Mouse (Mus musculus) forebrain, embryonic 10.5 days (tissue): ENCODE data around the gene Dcaf11. TPM values are rescaled to one million over a fixed set of nuclear protein-coding genes. Genes with fewer than 3 reads are reported as not detected.

Experiments
- DNase-seq: peaks from one replicate; pipeline ENCODE4 v3.0.0-alpha.2; 2017; ENCODE audit warnings: low spot score; ENCODE audit errors: extremely low spot score
- H3K27ac ChIP-seq: fragments of 300-500 bp; sonication (generic); 2 replicates; pipeline ENCODE4 v1.5.1; 2016; ENCODE audit warnings: mild to moderate bottlenecking
- H3K27me3 ChIP-seq: fragments of 300-500 bp; sonication (generic); 2 replicates; pipeline ENCODE4 v1.6.1; 2016; ENCODE audit warnings: mild to moderate bottlenecking; ENCODE audit not compliant: poor library complexity, severe bottlenecking
- H3K36me3 ChIP-seq: fragments of 300-500 bp; sonication (generic); replicated peaks from 2 replicates; pipeline ENCODE4 v1.6.1; 2016; ENCODE audit warnings: mild to moderate bottlenecking, moderate library complexity
- H3K4me1 ChIP-seq: fragments of 300-500 bp; sonication (generic); 2 replicates; pipeline ENCODE4 v1.6.1; 2016
- H3K4me3 ChIP-seq: fragments of 300-500 bp; sonication (generic); 2 replicates; pipeline ENCODE4 v1.5.1; 2016; ENCODE audit warnings: mild to moderate bottlenecking, moderate library complexity
- H3K9me3 ChIP-seq: fragments of 300-500 bp; sonication (generic); 2 replicates; pipeline ENCODE4 v1.6.1; 2016; ENCODE audit warnings: mild to moderate bottlenecking, moderate library complexity
- WGBS: fragments of 180-500 bp; shearing (Covaris S2); methylation state at CpG from one replicate; pipeline ENCODE4 v1.1.7; 2016; 5-methylcytosine and 5-hydroxymethylcytosine counted together
- polyA plus RNA-seq: library from polyadenylated mRNA; unstranded; fragments of >200 nt; fragmentation: Nextera tagmentation; extraction: Ambion mirVana; gene quantifications from 2 replicates; pipeline ENCODE4 v1.2.1, GENCODE M21; 2016

Dcaf11 gene
- 68.1 and 73.3 TPM in 2 replicates for polyA plus RNA-seq

- Histone ChIP-seq H3K36me3 (peaks cover 16% of the 10 kb centered on the region), H3K4me1 (peaks cover 25% of the 10 kb centered on the region), H3K27ac (peak within 1 kb of the TSS; percentile 94), H3K4me3 (peak within 1 kb of the TSS; percentile 66), H3K9me3 (no peaks in the 10 kb centered on the region), H3K27me3 (no peaks in the 10 kb centered on the region)
- under 1% methylated on average over 27 of the region's 27 CpGs for WGBS
- peak; percentile 92 for DNase-seq
Measured at GRCm38 (mm10) chr14:55559799-55560201, at the start of gene Dcaf11. Gene Dcaf11 (plus strand): TSS chr14:55560006.

DNA sequence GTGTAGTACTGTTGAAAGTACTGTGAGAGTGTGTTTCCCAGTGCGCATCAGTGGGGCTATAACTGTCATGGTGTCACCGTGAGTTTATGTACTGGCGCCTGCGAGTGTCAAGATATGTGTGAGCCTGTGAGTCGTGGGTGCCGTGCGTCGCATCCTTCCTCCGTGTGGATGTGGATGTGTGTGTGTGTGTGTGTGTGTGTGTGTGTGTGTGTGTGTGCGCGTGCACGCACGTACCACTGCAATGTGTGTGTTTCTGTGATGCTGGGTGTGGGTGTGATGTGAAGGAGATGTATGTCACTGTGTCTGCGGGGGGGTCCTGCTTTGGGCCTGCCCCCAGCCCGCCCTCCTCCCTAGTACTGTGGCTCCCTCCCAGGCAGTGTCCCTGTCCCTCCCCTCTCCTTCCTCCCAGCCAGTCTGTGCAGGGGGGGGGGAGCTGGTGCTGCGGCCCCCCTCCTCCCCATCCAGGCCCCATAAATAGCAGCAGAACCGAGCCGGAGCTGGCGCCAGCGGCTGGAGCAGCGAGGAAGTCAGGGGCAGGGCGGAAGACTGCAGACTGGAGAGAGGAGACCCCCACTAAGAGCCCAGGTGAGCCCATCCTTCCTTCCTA lies 49.6 kb upstream of the Dcaf11 start, which contains the start of gene Cpne6:
Cpne6 (plus strand) TSS at position 321 of the 607 bp plus-strand sequence.
- no peak within 1 kb of the TSS for H3K4me3 ChIP-seq
- H3K27me3 ChIP-seq, result peaks cover 22% of the 10 kb centered on the region
- 76% methylated on average over 21 of the region's 22 CpGs for WGBS
- H3K9me3 ChIP-seq, result no peaks in the 10 kb centered on the region
- peaks cover 13% of the 10 kb centered on the region; the same call in 1 of the 2 replicates for H3K4me1 ChIP-seq
- no peaks in the 10 kb centered on the region for H3K36me3 ChIP-seq
- H3K27ac ChIP-seq, result 0 out of 2 replicates have a peak within 1 kb of the TSS, but pooled peaks have one; percentile 15
- no peak for DNase-seq

GRCm38 (mm10) chr14:55511037-55511436 lies 48.8 kb upstream of the Dcaf11 start:
- Histone ChIP-seq H3K36me3 (no peaks in the 10 kb centered on the region), H3K27ac (no peak overlapping the region), H3K4me3 (no peak overlapping the region), H3K27me3 (peaks cover 22% of the 10 kb centered on the region), H3K9me3 (no peaks in the 10 kb centered on the region), H3K4me1 (peaks cover 13% of the 10 kb centered on the region; the same call in 1 of the 2 replicates)
- 64% methylated on average over 7 of the region's 7 CpGs for WGBS
- no peak for DNase-seq

DNA sequence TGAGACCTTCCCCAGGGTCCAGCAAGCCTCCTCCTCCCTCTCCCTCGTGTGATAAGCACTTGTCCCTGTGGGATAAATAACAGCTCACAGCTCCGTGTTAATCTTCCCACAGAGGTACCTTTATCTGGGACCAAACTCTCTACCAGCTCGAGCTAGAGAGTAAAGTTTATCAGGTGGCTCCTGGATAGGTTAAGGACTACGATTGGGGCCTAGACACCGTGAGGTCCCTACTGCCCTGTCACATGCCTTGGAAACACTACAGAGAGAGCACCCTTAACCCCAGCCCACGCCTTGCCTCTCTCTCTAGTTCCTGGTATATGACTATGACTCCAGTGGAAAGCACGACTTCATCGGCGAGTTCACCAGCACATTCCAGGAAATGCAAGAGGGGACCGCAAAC lies 45.9 kb upstream of the Dcaf11 start:
- 72% methylated on average over 10 of the region's 10 CpGs for WGBS
- Histone ChIP-seq H3K9me3 (no peaks in the 10 kb centered on the region), H3K4me1 (peaks cover 22% of the 10 kb centered on the region), H3K4me3 (no peak overlapping the region), H3K27ac (no peak overlapping the region), H3K27me3 (peaks cover 46% of the 10 kb centered on the region), H3K36me3 (no peaks in the 10 kb centered on the region)
- DNase-seq, result no peak

DNA sequence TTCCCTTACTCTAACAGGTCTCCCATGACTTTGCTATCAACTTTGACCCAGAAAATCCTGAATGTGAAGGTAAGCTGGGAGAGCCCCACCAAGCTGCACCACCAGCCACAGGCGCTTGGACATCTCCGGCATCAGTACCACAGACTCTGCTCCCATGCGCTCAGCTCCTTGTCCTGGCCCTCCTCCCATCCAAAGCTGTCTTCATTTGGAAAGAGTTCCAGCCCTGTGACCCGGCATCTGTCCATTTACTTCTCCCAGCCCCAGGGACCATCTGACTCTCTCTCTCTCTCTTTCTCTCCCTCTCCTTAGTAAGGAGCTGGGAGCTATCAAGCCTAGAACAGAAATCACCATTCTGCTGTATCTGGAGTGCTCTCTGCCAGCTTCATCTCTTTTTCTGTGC lies 44.0 kb upstream of the Dcaf11 start:
- Histone ChIP-seq H3K4me3 (no peak overlapping the region), H3K36me3 (no peaks in the 10 kb centered on the region), H3K4me1 (peaks cover 28% of the 10 kb centered on the region), H3K27me3 (peaks cover 60% of the 10 kb centered on the region), H3K9me3 (no peaks in the 10 kb centered on the region), H3K27ac (no peak overlapping the region)
- DNase-seq, result no peak
- 87% methylated on average over 4 of the region's 4 CpGs for WGBS

DNA sequence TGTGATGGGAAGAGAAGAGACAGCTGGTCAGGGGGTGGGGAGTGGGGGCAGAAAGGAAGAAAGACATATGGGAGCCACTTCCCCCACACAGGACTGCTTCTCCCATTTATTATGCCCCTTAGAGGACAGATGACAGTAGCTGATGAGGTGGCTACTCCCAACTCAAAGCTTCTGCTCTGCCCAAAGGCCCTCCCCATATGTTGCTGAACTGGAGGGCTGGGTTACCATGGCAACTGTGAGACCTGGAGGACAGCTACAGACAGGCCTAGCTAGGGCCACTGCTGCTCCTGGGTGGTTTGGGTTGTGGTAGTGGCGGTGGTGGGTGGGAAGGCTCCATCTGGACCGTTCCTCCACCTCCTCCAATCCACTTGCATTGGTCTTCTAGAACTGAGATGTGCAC lies 40.9 kb upstream of the Dcaf11 start:
- H3K27me3 ChIP-seq, result peaks cover 73% of the 10 kb centered on the region

DNA sequence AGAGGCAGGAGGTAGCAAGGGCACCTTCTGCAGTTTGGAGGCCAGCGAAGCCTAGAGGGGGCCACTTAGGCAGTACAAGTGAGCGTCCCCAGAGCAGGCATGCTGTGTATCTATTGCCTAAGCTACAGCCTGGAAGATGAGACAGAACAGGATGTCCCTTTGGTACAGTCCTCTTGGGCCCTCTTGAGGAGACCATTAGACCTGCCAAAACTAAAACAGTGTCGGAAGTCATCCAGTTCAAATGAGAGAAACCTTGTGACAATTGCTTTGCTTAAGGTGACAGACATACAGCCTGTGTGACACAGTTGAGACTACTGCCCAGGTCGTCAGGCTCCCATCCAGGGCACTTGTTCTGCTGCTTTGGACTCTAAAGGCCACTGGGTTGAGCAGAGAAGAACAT lies 40.2 kb upstream of the Dcaf11 start:
- Histone ChIP-seq H3K27me3 (peaks cover 80% of the 10 kb centered on the region), H3K9me3 (no peaks in the 10 kb centered on the region), H3K4me1 (peaks cover 26% of the 10 kb centered on the region), H3K36me3 (no peaks in the 10 kb centered on the region), H3K27ac (no peak overlapping the region), H3K4me3 (no peak overlapping the region)
- 68% methylated on average over 4 of the region's 4 CpGs for WGBS
- no peak for DNase-seq

More for the DNA sequence above, 40.9 kb upstream of the Dcaf11 start:
- H3K36me3 ChIP-seq, result no peaks in the 10 kb centered on the region
- no peaks in the 10 kb centered on the region for H3K9me3 ChIP-seq
- WGBS, result 76% methylated on average over 2 of the region's 2 CpGs
- H3K4me3 ChIP-seq, result no peak overlapping the region
- no peak overlapping the region for H3K27ac ChIP-seq
- H3K4me1 ChIP-seq, result peaks cover 26% of the 10 kb centered on the region
- no peak for DNase-seq

- Histone ChIP-seq H3K4me1 (peaks cover 26% of the 10 kb centered on the region), H3K9me3 (no peaks in the 10 kb centered on the region), H3K4me3 (peak overlapping the region; percentile 59), H3K27ac (peak overlapping the region; percentile 56; the same call in 1 of the 2 replicates), H3K27me3 (peaks cover 84% of the 10 kb centered on the region), H3K36me3 (no peaks in the 10 kb centered on the region)
- WGBS, result under 1% methylated on average over 61 of the region's 61 CpGs
- DNase-seq, result peak; percentile 37
Measured at GRCm38 (mm10) chr14:55520451-55521361, 39.1 kb upstream of the Dcaf11 start.

GRCm38 (mm10) chr14:55524062-55524461 lies 35.7 kb upstream of the Dcaf11 start:
- peaks cover 59% of the 10 kb centered on the region for H3K27me3 ChIP-seq
- no peaks in the 10 kb centered on the region for H3K9me3 ChIP-seq
- H3K27ac ChIP-seq, result no peak overlapping the region
- H3K4me1 ChIP-seq, result peaks cover 15% of the 10 kb centered on the region
- 72% methylated on average over 4 of the region's 4 CpGs for WGBS
- no peak for DNase-seq
- no peak overlapping the region for H3K4me3 ChIP-seq
- no peaks in the 10 kb centered on the region for H3K36me3 ChIP-seq

GRCm38 (mm10) chr14:55524785-55525184 lies 35.0 kb upstream of the Dcaf11 start, which contains the start of gene Nrl:
Gene Nrl (minus strand): TSS chr14:55524981.
- WGBS, result 44% methylated on average over 8 of the region's 8 CpGs
- Histone ChIP-seq H3K36me3 (no peaks in the 10 kb centered on the region), H3K27me3 (peaks cover 59% of the 10 kb centered on the region), H3K4me3 (no peak within 1 kb of the TSS), H3K9me3 (no peaks in the 10 kb centered on the region), H3K27ac (no peak within 1 kb of the TSS), H3K4me1 (peaks cover 14% of the 10 kb centered on the region)
- no peak for DNase-seq

DNA sequence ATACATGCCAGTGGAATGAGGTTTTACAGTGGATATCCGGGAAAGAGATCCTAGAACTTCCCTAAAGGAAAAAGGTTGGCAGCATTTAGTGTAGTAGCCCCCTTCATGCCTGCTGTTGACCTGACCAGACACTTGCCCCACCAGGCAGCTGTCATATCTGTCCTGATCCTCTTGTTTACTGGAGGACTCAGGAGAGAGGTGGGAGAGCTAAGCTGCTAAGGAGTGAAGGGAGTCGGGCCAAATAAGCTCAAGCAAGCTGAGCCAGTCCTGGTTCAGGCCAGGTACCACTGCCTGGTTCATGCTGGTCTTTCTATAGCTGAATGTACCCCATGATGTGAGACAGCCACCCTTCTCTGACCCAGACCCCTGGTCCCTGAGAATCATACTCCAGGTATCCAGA lies 33.1 kb upstream of the Dcaf11 start:
- DNase-seq, result no peak
- no peak overlapping the region for H3K27ac ChIP-seq

DNA sequence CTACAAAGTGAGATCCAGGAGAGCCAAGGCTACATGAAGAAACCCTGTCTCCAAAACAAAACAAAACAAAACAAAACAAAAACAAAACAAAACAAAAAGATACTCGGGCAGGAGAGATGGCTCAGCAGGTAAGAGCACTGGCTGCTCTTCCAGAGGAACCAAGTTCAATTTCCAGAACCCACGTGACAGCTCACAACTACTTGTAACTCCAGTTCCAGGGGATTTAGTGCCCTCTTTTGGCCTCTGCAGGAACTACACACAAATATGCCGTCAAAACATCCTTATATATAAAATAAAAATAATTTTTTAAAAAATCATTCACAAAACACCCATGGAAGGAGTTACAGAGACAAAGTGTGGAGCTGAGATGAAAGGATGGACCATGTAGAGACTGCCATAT lies 31.9 kb upstream of the Dcaf11 start:
- no peak for DNase-seq
- Histone ChIP-seq H3K36me3 (no peaks in the 10 kb centered on the region), H3K4me1 (no peaks in the 10 kb centered on the region), H3K27me3 (peaks cover 34% of the 10 kb centered on the region), H3K9me3 (no peaks in the 10 kb centered on the region), H3K27ac (no peak overlapping the region), H3K4me3 (no peak overlapping the region)
- WGBS, result 21% methylated on average over 3 of the region's 3 CpGs

More for the DNA sequence above, 33.1 kb upstream of the Dcaf11 start:
- Histone ChIP-seq H3K36me3 (no peaks in the 10 kb centered on the region), H3K4me1 (no peaks in the 10 kb centered on the region), H3K27me3 (peaks cover 47% of the 10 kb centered on the region), H3K4me3 (no peak overlapping the region), H3K9me3 (no peaks in the 10 kb centered on the region)
- 93% methylated on average over 2 of the region's 2 CpGs for WGBS
